Mouse (Mus musculus) midbrain, embryonic 15.5 days (tissue): Measurements from ENCODE around the gene Ggps1. TPM values are rescaled to one million over a fixed set of nuclear protein-coding genes. Genes with fewer than 3 reads are reported as not detected.

Source experiments
- ATAC-seq: fragments of 200-750 bp; cut with Nextera tagmentation; replicated peaks from 2 replicates; pipeline ENCODE4 v1.8.0; 2017; ENCODE audit warnings: moderate TSS enrichment
- H3K27ac ChIP-seq: fragments of 300-500 bp; sonication (generic); 2 replicates; pipeline ENCODE4 v1.5.1; 2015; ENCODE audit warnings: mild to moderate bottlenecking, inconsistent platforms
- H3K27me3 ChIP-seq: fragments of 300-500 bp; sonication (generic); replicated peaks from 2 replicates; pipeline ENCODE4 v1.6.1; 2015; ENCODE audit warnings: inconsistent platforms
- H3K36me3 ChIP-seq: fragments of 300-500 bp; sonication (generic); replicated peaks from 2 replicates; pipeline ENCODE4 v1.6.1; 2015; ENCODE audit warnings: inconsistent platforms
- H3K4me1 ChIP-seq: fragments of 300-500 bp; sonication (generic); 2 replicates; pipeline ENCODE4 v1.6.1; 2015; ENCODE audit warnings: inconsistent platforms
- H3K4me2 ChIP-seq: fragments of 300-500 bp; sonication (generic); 2 replicates; pipeline ENCODE4 v1.6.1; 2015; ENCODE audit warnings: inconsistent platforms, mild to moderate bottlenecking, moderate library complexity
- H3K4me3 ChIP-seq: fragments of 300-500 bp; sonication (generic); 2 replicates; pipeline ENCODE4 v1.5.1; 2015; ENCODE audit warnings: mild to moderate bottlenecking, inconsistent platforms
- H3K9ac ChIP-seq: fragments of 300-500 bp; sonication (generic); 2 replicates; pipeline ENCODE4 v1.6.1; 2015; ENCODE audit warnings: mild to moderate bottlenecking, inconsistent platforms
- H3K9me3 ChIP-seq: fragments of 300-500 bp; sonication (generic); 2 replicates; pipeline ENCODE4 v1.6.1; 2016; ENCODE audit warnings: inconsistent platforms
- WGBS: fragments of 180-500 bp; shearing (Covaris S2); methylation state at CpG from one replicate; pipeline ENCODE4 v1.1.7; 2015; ENCODE audit warnings: mixed read lengths; 5-methylcytosine and 5-hydroxymethylcytosine counted together
- polyA plus RNA-seq: library from polyadenylated mRNA; unstranded; fragments of >200 nt; fragmentation: Nextera tagmentation; extraction: Ambion mirVana; gene quantifications from 2 replicates; pipeline ENCODE4 v1.2.1, GENCODE M21; 2015

Gene Ggps1
- polyA plus RNA-seq, 1 experiment from 2014 or later = 70.9 TPM

DNA sequence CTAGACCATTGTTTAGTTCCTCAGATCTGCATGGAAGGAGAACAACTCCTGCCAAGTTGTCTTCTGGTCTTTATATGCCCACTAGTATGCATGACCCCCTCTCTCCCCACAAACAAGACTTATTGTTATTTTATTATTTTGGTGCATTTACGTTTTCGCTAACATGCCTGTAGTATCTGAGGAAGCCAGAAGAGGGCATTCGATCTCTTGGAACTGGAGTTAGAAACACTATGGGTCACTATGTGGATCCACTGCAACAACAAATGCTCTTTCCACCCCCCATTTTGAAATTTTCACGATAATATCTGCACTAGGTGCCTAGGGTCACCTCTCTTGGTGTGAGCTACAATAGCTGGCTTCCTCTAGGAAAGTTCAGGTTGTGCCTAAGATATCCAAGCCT is 59.2 kb downstream of the Ggps1 start:
- Histone ChIP-seq H3K4me3 (no peak overlapping the region), H3K27me3 (no peaks in the 10 kb centered on the region), H3K27ac (no peak overlapping the region), H3K4me1 (no peaks in the 10 kb centered on the region), H3K9ac (no peak overlapping the region), H3K4me2 (no peak overlapping the region), H3K9me3 (no peaks in the 10 kb centered on the region), H3K36me3 (peaks cover 42% of the 10 kb centered on the region; the same call in 1 of the 2 replicates)
- no peak for ATAC-seq
- 86% methylated on average over 4 of the region's 4 CpGs for WGBS

DNA sequence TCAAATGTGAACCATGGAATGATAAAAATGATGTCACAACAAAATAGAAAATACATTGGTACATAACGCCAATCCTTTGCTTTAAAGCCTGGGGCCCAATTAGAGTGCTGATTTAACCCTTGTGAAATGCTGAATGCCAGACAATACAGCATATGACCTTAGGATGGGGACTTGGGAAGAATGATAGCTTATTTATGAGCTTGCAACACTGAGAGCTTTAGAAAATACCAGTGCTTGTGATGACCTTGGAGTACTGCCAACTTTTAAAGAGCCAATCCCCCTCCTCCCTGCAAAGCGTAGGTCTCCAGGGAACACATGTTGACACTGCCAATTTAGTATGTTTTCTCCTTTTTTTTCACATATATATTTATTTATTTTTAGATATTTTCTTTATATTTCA is 60.6 kb downstream of the Ggps1 start:
- no peak for ATAC-seq
- Histone ChIP-seq H3K9me3 (no peaks in the 10 kb centered on the region), H3K27me3 (no peaks in the 10 kb centered on the region), H3K4me3 (no peak overlapping the region), H3K27ac (no peak overlapping the region), H3K36me3 (peaks cover 52% of the 10 kb centered on the region; the same call in 1 of the 2 replicates), H3K9ac (no peak overlapping the region), H3K4me2 (no peak overlapping the region), H3K4me1 (no peaks in the 10 kb centered on the region)
- 72% methylated on average over 2 of the region's 2 CpGs for WGBS

Other genes with a start within 250 kb of the Ggps1 start
- gene B3galnt2, start 109.0 kb downstream of the Ggps1 start, polyA plus RNA-seq = 20.3 and 23.4 TPM in 2 replicates
- 100 and 113 TPM in 2 replicates for gene Tbce, start 23.9 kb downstream of the Ggps1 start, polyA plus RNA-seq
- gene Arid4b, start 256 bp downstream of the Ggps1 start, polyA plus RNA-seq = 77.7 and 81.1 TPM in 2 replicates